Mouse (Mus musculus) ES-E14 (cell line): ENCODE measurements around the gene Supt16. TPM values are rescaled to one million over a fixed set of nuclear protein-coding genes. Genes with fewer than 3 reads are reported as not detected.

Experiments used
- DNase-seq: peaks from one replicate; pipeline ENCODE4 v3.0.0-alpha.2; 2013; ENCODE audit warnings: low read depth, low spot score
- H3K27ac ChIP-seq: 2 replicates; pipeline ENCODE4 v1.5.1; 2012; ENCODE audit warnings: low read depth, mild to moderate bottlenecking, low read length, moderate library complexity, mixed read lengths; ENCODE audit not compliant: poor library complexity, insufficient read depth, severe bottlenecking
- H3K36me3 ChIP-seq: 2 replicates; pipeline ENCODE4 v1.6.1; 2012; ENCODE audit warnings: mild to moderate bottlenecking, low read length, moderate library complexity, mixed read lengths; ENCODE audit not compliant: control insufficient read depth, poor library complexity, insufficient read depth, severe bottlenecking
- H3K4me1 ChIP-seq, 2 experiments: fragments of 150-350 bp in 1 of 2; sonication (generic) in 1 of 2; 2 replicates each; pipeline ENCODE4 v1.6.1; 2012; ENCODE audit warnings: low read length in 2 of 2, mild to moderate bottlenecking in 1 of 2, mixed read lengths in 1 of 2; ENCODE audit not compliant: control insufficient read depth in 2 of 2, insufficient read depth in 2 of 2, poor library complexity in 1 of 2
- H3K4me3 ChIP-seq, 2 experiments: fragments of 150-350 bp in 1 of 2; sonication (generic) in 1 of 2; 2 replicates each; pipeline ENCODE4 v1.5.1; 2012; ENCODE audit warnings: low read length in 2 of 2, low read depth in 1 of 2, mild to moderate bottlenecking in 1 of 2, mixed read lengths in 1 of 2; ENCODE audit not compliant: insufficient read depth in 1 of 2, poor library complexity in 1 of 2, severe bottlenecking in 1 of 2
- H3K9ac ChIP-seq: 2 replicates; pipeline ENCODE4 v1.6.1; 2012; ENCODE audit warnings: low read depth, mild to moderate bottlenecking, low read length, mixed read lengths; ENCODE audit not compliant: poor library complexity, insufficient read depth, severe bottlenecking
- H3K9me3 ChIP-seq: fragments of 150-350 bp; sonication (generic); 2 replicates; pipeline ENCODE4 v1.6.1; 2012; ENCODE audit warnings: low read depth, mild to moderate bottlenecking, low read length; ENCODE audit not compliant: control insufficient read depth, insufficient read depth
- CHD2 ChIP-seq: IDR thresholded peaks from 2 replicates; pipeline ENCODE4 v1.6.1; 2014; ENCODE audit warnings: mild to moderate bottlenecking, low read depth, low read length, inconsistent platforms
- HCFC1 ChIP-seq: IDR thresholded peaks from 2 replicates; pipeline ENCODE4 v1.6.1; 2012; ENCODE audit warnings: low read length, inconsistent platforms, borderline replicate concordance; ENCODE audit not compliant: insufficient read depth
- MAFK ChIP-seq: IDR thresholded peaks from 2 replicates; pipeline ENCODE4 v1.6.1; 2014; ENCODE audit warnings: mild to moderate bottlenecking, low read depth, low read length, inconsistent platforms; ENCODE audit not compliant: insufficient read depth
- ZC3H11A ChIP-seq: IDR thresholded peaks from 2 replicates; pipeline ENCODE4 v1.6.1; 2012; ENCODE audit warnings: low read depth, mild to moderate bottlenecking, inconsistent platforms, low read length, borderline replicate concordance
- ZNF384 ChIP-seq: IDR thresholded peaks from 2 replicates; pipeline ENCODE4 v1.6.1; 2012; ENCODE audit warnings: low read depth, low read length, inconsistent platforms
- in situ Hi-C, 2 experiments: fragments of 600-800 bp; cut with MboI; formaldehyde crosslinking; loops; one replicate each; pipeline ENCODE4 v1.15.1; 2025; ENCODE audit warnings: low sequenced_read_pairs in 2 of 2, inconsistent platforms in 1 of 2; ENCODE audit not compliant: unreplicated experiment in 2 of 2
- total RNA-seq: library from RNA; depleted of rRNA; stranded (reverse); fragments of 300-350 nt; gene quantifications from 2 replicates; pipeline ENCODE4 v1.2.3, GENCODE M21; 2012

The Supt16 gene
- total RNA-seq, 1 experiment = 54.7 TPM

GRCm38 (mm10) chr14:52236216-52236615 lies 39.0 kb upstream of the Supt16 start:
- Histone ChIP-seq H3K36me3 (peaks cover 33% of the 10 kb centered on the region), H3K9ac (no peak overlapping the region)

GRCm38 (mm10) chr14:52235165-52235564 lies 37.9 kb upstream of the Supt16 start:
- in situ Hi-C loops = no loop called here
- no peak for DNase-seq
- peaks cover 37% of the 10 kb centered on the region for H3K36me3 ChIP-seq
- H3K9me3 ChIP-seq = no peaks in the 10 kb centered on the region
- no peak overlapping the region for H3K27ac ChIP-seq
- TF ChIP-seq CHD2 (no peak), ZNF384 (no peak), MAFK (no peak)
- H3K4me3 ChIP-seq = no peak overlapping the region
- H3K4me1 ChIP-seq = no peaks in the 10 kb centered on the region; a peak in 1 of 4 replicates
- H3K9ac ChIP-seq = no peak overlapping the region

More at GRCm38 (mm10) chr14:52236216-52236615, 39.0 kb upstream of the Supt16 start:
- TF ChIP-seq ZNF384 = no peak
- TF ChIP-seq MAFK = no peak
- no peak for TF ChIP-seq HCFC1
- TF ChIP-seq CHD2 = no peak
- TF ChIP-seq ZC3H11A = no peak
- Histone ChIP-seq H3K4me3 (no peak overlapping the region), H3K4me1 (no peaks in the 10 kb centered on the region; a peak in 1 of 4 replicates), H3K27ac (no peak overlapping the region), H3K9me3 (no peaks in the 10 kb centered on the region)
- in situ Hi-C loops = no loop called here
- no peak for DNase-seq

GRCm38 (mm10) chr14:52232249-52232648 lies 35.0 kb upstream of the Supt16 start:
- Histone ChIP-seq H3K4me3 (no peak overlapping the region), H3K36me3 (peaks cover 46% of the 10 kb centered on the region), H3K9me3 (no peaks in the 10 kb centered on the region), H3K9ac (no peak overlapping the region), H3K4me1 (no peaks in the 10 kb centered on the region; a peak in 1 of 4 replicates), H3K27ac (no peak overlapping the region)
- TF ChIP-seq ZNF384 (no peak), HCFC1 (no peak), CHD2 (no peak), ZC3H11A (no peak), MAFK (no peak)
- DNase-seq = no peak
- in situ Hi-C loops = no loop called here

GRCm38 (mm10) chr14:52225972-52226371 lies 28.8 kb upstream of the Supt16 start:
- H3K36me3 ChIP-seq = peaks cover 25% of the 10 kb centered on the region

GRCm38 (mm10) chr14:52217261-52217660 lies 20.0 kb upstream of the Supt16 start:
- H3K27ac ChIP-seq = no peak overlapping the region

More at GRCm38 (mm10) chr14:52225972-52226371, 28.8 kb upstream of the Supt16 start:
- no peaks in the 10 kb centered on the region for H3K9me3 ChIP-seq
- H3K4me3 ChIP-seq = no peak overlapping the region
- TF ChIP-seq HCFC1 (no peak), CHD2 (no peak), ZNF384 (no peak), ZC3H11A (no peak), MAFK (no peak)
- no peak for DNase-seq
- no peaks in the 10 kb centered on the region for H3K4me1 ChIP-seq
- in situ Hi-C loops = no loop called here
- H3K27ac ChIP-seq = no peak overlapping the region
- no peak overlapping the region for H3K9ac ChIP-seq

More at GRCm38 (mm10) chr14:52217261-52217660, 20.0 kb upstream of the Supt16 start:
- TF ChIP-seq CHD2 (no peak), ZC3H11A (no peak), MAFK (no peak), HCFC1 (no peak), ZNF384 (no peak)
- Histone ChIP-seq H3K9me3 (no peaks in the 10 kb centered on the region), H3K36me3 (peaks cover 35% of the 10 kb centered on the region), H3K4me1 (no peaks in the 10 kb centered on the region), H3K9ac (no peak overlapping the region), H3K4me3 (no peak overlapping the region)
- no peak for DNase-seq
- in situ Hi-C loops = loop anchor here in 1 of 2 experiments (5.0 kb wide), 1 partner anchor 45 kb away; no protein-coding TSS in a partner anchor
